8 mouse cellular contexts compared by ENCODE assay signal in the genomic region with DNA sequence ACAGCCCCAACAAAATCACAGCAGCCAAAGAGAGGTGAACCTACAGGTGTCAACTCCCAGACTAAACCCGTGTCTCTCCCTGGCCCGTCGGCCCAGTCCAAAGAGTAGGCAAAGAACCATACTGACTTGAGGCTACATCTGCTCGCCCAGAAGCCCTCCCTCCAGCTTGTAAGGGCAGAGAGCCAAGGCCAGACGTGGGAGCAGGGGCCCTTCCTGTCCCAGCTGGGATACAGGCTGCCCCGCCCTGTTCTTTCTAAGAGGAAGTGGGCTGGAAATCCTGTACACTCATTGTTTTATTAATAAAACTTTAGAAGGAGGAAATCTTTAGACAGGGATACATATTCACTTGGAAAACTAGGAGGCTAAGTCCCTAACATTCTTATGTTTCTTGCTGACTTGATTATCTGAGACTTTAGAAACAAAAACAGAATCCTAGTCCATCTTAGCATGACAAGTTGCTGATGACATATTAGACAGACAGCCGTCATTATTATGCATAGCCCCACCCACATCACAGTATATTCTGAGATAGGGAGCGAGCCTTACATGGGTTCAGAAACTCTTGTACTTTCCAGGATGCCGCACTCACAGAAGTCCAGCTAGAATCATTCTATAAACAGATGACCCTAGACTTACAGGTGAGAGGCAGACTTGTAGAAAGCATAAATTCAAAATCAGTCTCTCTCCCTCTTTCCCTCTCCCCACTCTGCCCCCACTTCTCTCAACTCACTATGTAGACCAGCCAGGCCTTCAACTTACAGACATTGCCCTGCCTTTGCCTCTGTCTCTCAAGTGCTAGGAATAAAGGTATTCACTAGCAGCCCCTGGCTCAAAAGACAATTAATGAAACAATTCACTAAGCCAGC.
A peak's percentile ranks its signal among the peaks of the same experiment; 100 is the strongest.
DNase-seq lines count a peak whose midpoint lies in the region; ATAC-seq and TF ChIP-seq lines count a peak whose summit lies in the region.

No protein-coding gene starts in this region.

- no peaks in the 10 kb centered on the region for H3K27me3 ChIP-seq in neural tube, embryonic 14.5 days (ENCODE audit: control insufficient read depth, insufficient read depth, low read length)
- H3K27me3 ChIP-seq in neural tube, embryonic 15.5 days (replicated peaks): no peaks in the 10 kb centered on the region
- no peaks in the 10 kb centered on the region for H3K27me3 ChIP-seq in hindbrain, postnatal 0 days (ENCODE audit: insufficient read depth, low read length)
- no peaks in the 10 kb centered on the region for H3K27me3 ChIP-seq in liver, embryonic 16.5 days (ENCODE audit: control insufficient read depth, insufficient read depth, low read depth, low read length)

- WGBS in neural tube, embryonic 14.5 days: 73% methylated on average over 9 of the region's 9 CpGs
- 71% methylated on average over 9 of the region's 9 CpGs for WGBS in neural tube, embryonic 15.5 days
- WGBS in hindbrain, postnatal 0 days: 65% methylated on average over 9 of the region's 9 CpGs
- WGBS in liver, embryonic 16.5 days (ENCODE audit: insufficient replicate concordance): 45% methylated on average over 9 of the region's 9 CpGs

- no peak for ATAC-seq in neural tube, embryonic 14.5 days (ENCODE audit: low read depth)
- no peak for ATAC-seq in neural tube, embryonic 15.5 days (ENCODE audit: low FRiP score)
- peak; percentile 47; the same call in 1 of the 2 replicates for ATAC-seq in hindbrain, postnatal 0 days
- ATAC-seq in liver, embryonic 16.5 days (ENCODE audit: low read depth): peak; percentile 43; the same call in 1 of the 2 replicates

- H3K4me1 ChIP-seq in neural tube, embryonic 14.5 days (ENCODE audit: control insufficient read depth, insufficient read depth, low read length): no peaks in the 10 kb centered on the region; the same call in 1 of the 2 replicates
- peaks cover 5% of the 10 kb centered on the region for H3K4me1 ChIP-seq in neural tube, embryonic 15.5 days
- H3K4me1 ChIP-seq in hindbrain, postnatal 0 days (ENCODE audit: insufficient read depth, low read length): no peaks in the 10 kb centered on the region
- peaks cover 6% of the 10 kb centered on the region for H3K4me1 ChIP-seq in liver, embryonic 16.5 days (ENCODE audit: control insufficient read depth, low read depth, low read length)

- H3K36me3 ChIP-seq in neural tube, embryonic 14.5 days (ENCODE audit: control insufficient read depth, insufficient read depth, low read length): no peaks in the 10 kb centered on the region
- H3K36me3 ChIP-seq in neural tube, embryonic 15.5 days: no peaks in the 10 kb centered on the region
- no peaks in the 10 kb centered on the region for H3K36me3 ChIP-seq in hindbrain, postnatal 0 days (ENCODE audit: insufficient read depth, low read length)
- H3K36me3 ChIP-seq in liver, embryonic 16.5 days (ENCODE audit: control insufficient read depth, insufficient read depth): no peaks in the 10 kb centered on the region

- intact Hi-C loops in gastrocnemius, adult 2 months (cut with DNase I): no loop called here

- peak; percentile 84 for DNase-seq in gastrocnemius, adult 2 months
- DNase-seq in hindbrain, postnatal 0 days (ENCODE audit: low spot score): peak; percentile 38
- DNase-seq in spleen, postnatal 36 days (ENCODE audit: low spot score in 2 of 2): peak; percentile 45 to 52
- DNase-seq in frontal cortex, adult 2 months (ENCODE audit: extremely low spot score in 1 of 2, low spot score in 1 of 2): no peak
- no peak for DNase-seq in thymus, postnatal 25 days

- no peak overlapping the region for H3K4me2 ChIP-seq in neural tube, embryonic 14.5 days (ENCODE audit: low read depth, low read length)
- no peak overlapping the region for H3K4me2 ChIP-seq in neural tube, embryonic 15.5 days
- no peak overlapping the region for H3K4me2 ChIP-seq in hindbrain, postnatal 0 days (ENCODE audit: low read depth, low read length)
- H3K4me2 ChIP-seq in liver, embryonic 16.5 days (ENCODE audit: low read depth, low read length): no peak overlapping the region

- H3K9me3 ChIP-seq in neural tube, embryonic 14.5 days (ENCODE audit: control insufficient read depth, low read length): no peaks in the 10 kb centered on the region
- no peaks in the 10 kb centered on the region for H3K9me3 ChIP-seq in neural tube, embryonic 15.5 days (replicated peaks)
- H3K9me3 ChIP-seq in hindbrain, postnatal 0 days (ENCODE audit: low read length): no peaks in the 10 kb centered on the region
- H3K9me3 ChIP-seq in liver, embryonic 16.5 days (replicated peaks; ENCODE audit: control insufficient read depth, low read length): no peaks in the 10 kb centered on the region

- H3K27ac ChIP-seq in neural tube, embryonic 14.5 days (ENCODE audit: low read depth, low read length): peak overlapping the region; percentile 8; the same call in 1 of the 2 replicates
- no peak overlapping the region; the same call in 1 of the 2 replicates for H3K27ac ChIP-seq in neural tube, embryonic 15.5 days (replicated peaks)
- peak overlapping the region; percentile 91 for H3K27ac ChIP-seq in gastrocnemius, adult 2 months
- peak overlapping the region; percentile 32; the same call in 1 of the 2 replicates for H3K27ac ChIP-seq in hindbrain, postnatal 0 days
- peak overlapping the region; percentile 57 for H3K27ac ChIP-seq in liver, embryonic 16.5 days (ENCODE audit: low read length)

- no peak for TF ChIP-seq CTCF in gastrocnemius, adult 2 months (IDR thresholded peaks at IDR 0.05)
- TF ChIP-seq CTCF in hindbrain, postnatal 0 days (IDR thresholded peaks at IDR 0.05; ENCODE audit: low read depth): no peak

- H3K4me3 ChIP-seq in neural tube, embryonic 14.5 days (ENCODE audit: low read depth, low read length): no peak overlapping the region
- no peak overlapping the region for H3K4me3 ChIP-seq in neural tube, embryonic 15.5 days (replicated peaks)
- H3K4me3 ChIP-seq in gastrocnemius, adult 2 months: peak overlapping the region; percentile 27
- no peak overlapping the region for H3K4me3 ChIP-seq in hindbrain, postnatal 0 days (ENCODE audit: low read length)
- H3K4me3 ChIP-seq in liver, embryonic 16.5 days (ENCODE audit: low read depth, low read length): no peak overlapping the region

- no peak overlapping the region for H3K9ac ChIP-seq in neural tube, embryonic 14.5 days (replicated peaks; ENCODE audit: low read depth, low read length)
- H3K9ac ChIP-seq in neural tube, embryonic 15.5 days (replicated peaks): no peak overlapping the region
- no peak overlapping the region for H3K9ac ChIP-seq in hindbrain, postnatal 0 days (replicated peaks; ENCODE audit: low read length)
- no peak overlapping the region for H3K9ac ChIP-seq in liver, embryonic 16.5 days (ENCODE audit: low read depth, low read length)

Comparison
In these comparisons a context has a peak if more than half of its experiments do, and no peak if none do; other contexts are left out.
1. ATAC-seq: peak in hindbrain, postnatal 0 days (single experiment) and liver, embryonic 16.5 days (single experiment); none in neural tube, embryonic 14.5 days (single experiment) and neural tube, embryonic 15.5 days (single experiment).
2. DNase-seq: peak in gastrocnemius, adult 2 months (single experiment), hindbrain, postnatal 0 days (single experiment) and spleen, postnatal 36 days (2 of 2); none in frontal cortex, adult 2 months (0 of 2) and thymus, postnatal 25 days (single experiment).